Mouse (Mus musculus) leukemia stem cell, adult 10-12 weeks (primary cell): ENCODE results near the gene Art2b. TPM values are rescaled to one million over a fixed set of nuclear protein-coding genes. Genes with fewer than 3 reads are reported as not detected.

ENCODE experiments used
- polyA plus RNA-seq: library from polyadenylated mRNA; stranded (reverse); fragments of >175 nt; gene quantifications from 2 replicates; pipeline ENCODE4 v1.2.3, GENCODE M21; 2012; ENCODE audit warnings: low replicate concordance

The Art2b gene
- 0.27 TPM in 1 of 2 replicates, not detected in the other for polyA plus RNA-seq

DNA sequence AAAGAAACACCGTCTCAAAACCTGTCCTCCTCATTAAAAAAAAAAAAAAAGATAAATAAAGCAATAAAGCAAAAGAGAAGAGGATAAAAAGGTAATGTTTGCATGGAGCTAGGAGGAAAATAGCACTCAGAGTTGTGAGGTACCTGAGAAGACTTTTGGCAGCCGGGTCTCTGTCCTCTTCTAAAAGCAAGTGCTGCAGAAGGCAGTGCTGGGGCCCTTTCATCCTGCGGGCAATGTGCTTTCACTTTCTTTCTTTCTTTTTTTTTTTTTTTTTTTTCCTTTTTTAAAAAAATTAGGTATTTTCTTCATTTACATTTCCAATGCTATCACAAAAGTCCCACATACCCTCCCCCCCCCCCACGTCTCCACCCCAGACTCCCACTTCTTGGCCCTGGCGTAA, at the start of gene Art2b:
Art2b (minus strand) TSS at position 193 of the 400 bp plus-strand sequence.

Other genes starting within 250 kb of the Art2b start
- gene Arap1, start 237.5 kb downstream of the Art2b start, polyA plus RNA-seq, result 162 and 220 TPM in 2 replicates
- gene Gm45837, start 174.7 kb downstream of the Art2b start, polyA plus RNA-seq, result 1.1 and 3.2 TPM in 2 replicates
- gene Pde2a, start 163.9 kb downstream of the Art2b start, polyA plus RNA-seq, result 2.3 and 9.0 TPM in 2 replicates
- gene Clpb, start 78.0 kb upstream of the Art2b start, polyA plus RNA-seq, result 17.1 and 46.2 TPM in 2 replicates
- 0.10 and 0.22 TPM in 2 replicates for gene Phox2a, start 232.7 kb upstream of the Art2b start, polyA plus RNA-seq